Comparison of ENCODE assay signal across 8 mouse cellular contexts in genomic region chr19:8839908-8840791, GRCm38 (mm10). TPM values are rescaled to one million over a fixed set of nuclear protein-coding genes. Genes with fewer than 3 reads are reported as not detected.
DNase-seq lines count a peak whose midpoint lies in the region; ATAC-seq lines count a peak whose summit lies in the region.

No protein-coding gene starts in this region.

- H3K27ac ChIP-seq in embryonic facial prominence, embryonic 12.5 days = 0 out of 2 replicates have a peak overlapping the region, but pooled peaks have one; percentile 11
- H3K27ac ChIP-seq in heart, embryonic 10.5 days = peak overlapping the region; percentile 85
- peak overlapping the region; percentile 98 for H3K27ac ChIP-seq in midbrain, embryonic 15.5 days

- no peaks in the 10 kb centered on the region for H3K9me3 ChIP-seq in embryonic facial prominence, embryonic 12.5 days
- no peaks in the 10 kb centered on the region for H3K9me3 ChIP-seq in heart, embryonic 10.5 days
- no peaks in the 10 kb centered on the region for H3K9me3 ChIP-seq in midbrain, embryonic 15.5 days

- peak; percentile 8; the same call in 1 of the 2 replicates for ATAC-seq in embryonic facial prominence, embryonic 12.5 days (ENCODE audit: insufficient number of reproducible peaks, insufficient read depth, low FRiP score, low TSS enrichment)
- ATAC-seq in midbrain, embryonic 15.5 days (replicated peaks) = peak; percentile 34

- DNase-seq in urinary bladder, adult 18-20 months (ENCODE audit: low spot score in 2 of 2) = peak; percentile 72 to 74
- DNase-seq in urinary bladder, postnatal 10 days (ENCODE audit: low spot score) = no peak
- DNase-seq in heart, embryonic 10.5 days (ENCODE audit: low spot score) = peak; percentile 92
- peak; percentile 79 to 86 for DNase-seq in kidney, adult 8-10 months
- DNase-seq in liver = peak; percentile 88
- peak; percentile 65 for DNase-seq in splenic B cell, adult 2 months (ENCODE audit: low read depth, low spot score)

- H3K4me3 ChIP-seq in embryonic facial prominence, embryonic 12.5 days = peak overlapping the region; percentile 42
- peak overlapping the region; percentile 60 for H3K4me3 ChIP-seq in heart, embryonic 10.5 days
- peak overlapping the region; percentile 66 for H3K4me3 ChIP-seq in midbrain, embryonic 15.5 days

- H3K4me1 ChIP-seq in embryonic facial prominence, embryonic 12.5 days = peaks cover 31% of the 10 kb centered on the region
- H3K4me1 ChIP-seq in heart, embryonic 10.5 days = peaks cover 41% of the 10 kb centered on the region
- peaks cover 28% of the 10 kb centered on the region for H3K4me1 ChIP-seq in midbrain, embryonic 15.5 days

- WGBS in embryonic facial prominence, embryonic 12.5 days = 21% methylated on average over 29 of the region's 29 CpGs
- WGBS in heart, embryonic 10.5 days = 24% methylated on average over 29 of the region's 29 CpGs
- 8% methylated on average over 29 of the region's 29 CpGs for WGBS in midbrain, embryonic 15.5 days

- no peaks in the 10 kb centered on the region for H3K27me3 ChIP-seq in embryonic facial prominence, embryonic 12.5 days
- H3K27me3 ChIP-seq in heart, embryonic 10.5 days (ENCODE audit: insufficient read depth, poor library complexity, severe bottlenecking) = no peaks in the 10 kb centered on the region
- no peaks in the 10 kb centered on the region for H3K27me3 ChIP-seq in midbrain, embryonic 15.5 days (replicated peaks)
- H3K27me3 ChIP-seq in splenic B cell, adult 2 months (ENCODE audit: control insufficient read depth, insufficient read depth, low read length, poor library complexity, severe bottlenecking) = no peaks in the 10 kb centered on the region

- peaks cover 12% of the 10 kb centered on the region; the same call in 1 of the 2 replicates for H3K36me3 ChIP-seq in embryonic facial prominence, embryonic 12.5 days
- peaks cover 24% of the 10 kb centered on the region for H3K36me3 ChIP-seq in heart, embryonic 10.5 days
- no peaks in the 10 kb centered on the region; the same call in 1 of the 2 replicates for H3K36me3 ChIP-seq in midbrain, embryonic 15.5 days (replicated peaks)
- H3K36me3 ChIP-seq in splenic B cell, adult 2 months (ENCODE audit: control insufficient read depth, insufficient read depth, low read length, poor library complexity, severe bottlenecking) = 0 out of 2 replicates have a peak, but pooled peaks cover 2% of the 10 kb centered on the region

- peak overlapping the region; percentile 79 for H3K4me2 ChIP-seq in embryonic facial prominence, embryonic 12.5 days (replicated peaks)
- peak overlapping the region; percentile 60 for H3K4me2 ChIP-seq in midbrain, embryonic 15.5 days

- H3K9ac ChIP-seq in embryonic facial prominence, embryonic 12.5 days = peak overlapping the region; percentile 34
- peak overlapping the region; percentile 89 for H3K9ac ChIP-seq in midbrain, embryonic 15.5 days

RNA-seq across cellular contexts. Expression of gene Gng3, which starts 1.2 kb away (rescaled TPM):
- 30.5 and 38.9 TPM in 2 replicates for polyA plus RNA-seq in embryonic facial prominence, embryonic 12.5 days (2016; fragmentation: Nextera tagmentation; extraction: Ambion mirVana)
- polyA plus RNA-seq in heart, embryonic 10.5 days (2016; fragmentation: Nextera tagmentation; extraction: Ambion mirVana) = 2.6 and 4.7 TPM in 2 replicates
- polyA plus RNA-seq in midbrain, embryonic 15.5 days (2015; fragmentation: Nextera tagmentation; extraction: Ambion mirVana) = 479 and 483 TPM in 2 replicates

RNA-seq across cellular contexts. Expression of gene Bscl2, which starts 2.9 kb away (rescaled TPM):
- polyA plus RNA-seq in embryonic facial prominence, embryonic 12.5 days (2016; fragmentation: Nextera tagmentation; extraction: Ambion mirVana) = 43.0 and 47.5 TPM in 2 replicates
- 46.2 and 51.1 TPM in 2 replicates for polyA plus RNA-seq in heart, embryonic 10.5 days (2016; fragmentation: Nextera tagmentation; extraction: Ambion mirVana)
- polyA plus RNA-seq in midbrain, embryonic 15.5 days (2015; fragmentation: Nextera tagmentation; extraction: Ambion mirVana) = 100 and 105 TPM in 2 replicates

RNA-seq across cellular contexts. Expression of gene Lrrn4cl, which starts 10.4 kb away (rescaled TPM):
- polyA plus RNA-seq in embryonic facial prominence, embryonic 12.5 days (2016; fragmentation: Nextera tagmentation; extraction: Ambion mirVana) = 0.18 and 0.77 TPM in 2 replicates
- 0.36 and 0.51 TPM in 2 replicates for polyA plus RNA-seq in heart, embryonic 10.5 days (2016; fragmentation: Nextera tagmentation; extraction: Ambion mirVana)
- polyA plus RNA-seq in midbrain, embryonic 15.5 days (2015; fragmentation: Nextera tagmentation; extraction: Ambion mirVana) = 1.1 and 1.4 TPM in 2 replicates

RNA-seq across cellular contexts. Expression of gene AC129217.1, which starts 10.6 kb away (rescaled TPM):
- polyA plus RNA-seq in embryonic facial prominence, embryonic 12.5 days (2016; fragmentation: Nextera tagmentation; extraction: Ambion mirVana) = not detected in 2 replicates
- polyA plus RNA-seq in heart, embryonic 10.5 days (2016; fragmentation: Nextera tagmentation; extraction: Ambion mirVana) = not detected in 2 replicates
- polyA plus RNA-seq in midbrain, embryonic 15.5 days (2015; fragmentation: Nextera tagmentation; extraction: Ambion mirVana) = not detected in 2 replicates

RNA-seq across cellular contexts. Expression of gene Hnrnpul2, which starts 20.3 kb away (rescaled TPM):
- polyA plus RNA-seq in embryonic facial prominence, embryonic 12.5 days (2016; fragmentation: Nextera tagmentation; extraction: Ambion mirVana) = 6.2 TPM in 2 replicates
- 2.8 and 4.6 TPM in 2 replicates for polyA plus RNA-seq in heart, embryonic 10.5 days (2016; fragmentation: Nextera tagmentation; extraction: Ambion mirVana)
- polyA plus RNA-seq in midbrain, embryonic 15.5 days (2015; fragmentation: Nextera tagmentation; extraction: Ambion mirVana) = 6.6 and 6.7 TPM in 2 replicates

Comparison
In these comparisons a context has a peak if more than half of its experiments do, and no peak if none do; other contexts are left out.
1. H3K27ac ChIP-seq: peak in every context shown above with its lines; median percentile 98 in midbrain, embryonic 15.5 days; 85 in heart, embryonic 10.5 days; 11 in embryonic facial prominence, embryonic 12.5 days.
2. RNA of gene Gng3, which starts 1.2 kb away (polyA plus RNA-seq): 479 to 483 TPM in midbrain, embryonic 15.5 days; 30.5 to 38.9 TPM in embryonic facial prominence, embryonic 12.5 days and 2.6 to 4.7 TPM in heart, embryonic 10.5 days; every median in the first group is over 10 times any median in the second.
3. Peak in every context shown above with its lines, with median percentiles within 50 percentile points of each other: H3K4me3 ChIP-seq.